Mouse (Mus musculus) neural tube, embryonic 13.5 days (tissue): ENCODE data around the gene Ralgps1. TPM values are rescaled to one million over a fixed set of nuclear protein-coding genes. Genes with fewer than 3 reads are reported as not detected.

Source experiments
- ATAC-seq: fragments of 200-750 bp; cut with Nextera tagmentation; 2 replicates; pipeline ENCODE4 v1.8.0; 2017; ENCODE audit warnings: low read depth, mild to moderate bottlenecking, moderate TSS enrichment, moderate library complexity
- H3K27ac ChIP-seq: fragments of 300-500 bp; sonication (generic); replicated peaks from 2 replicates; pipeline ENCODE4 v1.5.1; 2015; ENCODE audit warnings: moderate library complexity, mild to moderate bottlenecking, inconsistent platforms
- H3K27me3 ChIP-seq: fragments of 300-500 bp; sonication (generic); 2 replicates; pipeline ENCODE4 v1.6.1; 2015; ENCODE audit warnings: mild to moderate bottlenecking, inconsistent platforms
- H3K36me3 ChIP-seq: fragments of 300-500 bp; sonication (generic); 2 replicates; pipeline ENCODE4 v1.6.1; 2015; ENCODE audit warnings: mild to moderate bottlenecking, inconsistent platforms
- H3K4me1 ChIP-seq: fragments of 300-500 bp; sonication (generic); replicated peaks from 2 replicates; pipeline ENCODE4 v1.6.1; 2015; ENCODE audit warnings: inconsistent platforms
- H3K4me2 ChIP-seq: fragments of 300-500 bp; sonication (generic); 2 replicates; pipeline ENCODE4 v1.6.1; 2015; ENCODE audit warnings: inconsistent platforms, mild to moderate bottlenecking, moderate library complexity
- H3K4me3 ChIP-seq: fragments of 300-500 bp; sonication (generic); 2 replicates; pipeline ENCODE4 v1.5.1; 2015; ENCODE audit warnings: mild to moderate bottlenecking, inconsistent platforms
- H3K9ac ChIP-seq: fragments of 300-500 bp; sonication (generic); 2 replicates; pipeline ENCODE4 v1.6.1; 2015; ENCODE audit warnings: moderate library complexity, mild to moderate bottlenecking, inconsistent platforms
- H3K9me3 ChIP-seq: fragments of 300-500 bp; sonication (generic); 2 replicates; pipeline ENCODE4 v1.6.1; 2016; ENCODE audit warnings: inconsistent platforms
- WGBS: fragments of 180-500 bp; shearing (Covaris S2); methylation state at CpG from one replicate; pipeline ENCODE4 v1.1.7; 2015; 5-methylcytosine and 5-hydroxymethylcytosine counted together
- polyA plus RNA-seq: library from polyadenylated mRNA; unstranded; fragments of >200 nt; fragmentation: Nextera tagmentation; extraction: Ambion mirVana; gene quantifications from 2 replicates; pipeline ENCODE4 v1.2.1, GENCODE M21; 2015

The Ralgps1 gene
- polyA plus RNA-seq, 1 experiment from 2014 or later, result 33.2 TPM

GRCm38 (mm10) chr2:33188925-33189670 lies 182.2 kb downstream of the Ralgps1 start:
- Histone ChIP-seq H3K27ac (no peak overlapping the region), H3K36me3 (no peaks in the 10 kb centered on the region), H3K27me3 (no peaks in the 10 kb centered on the region), H3K9ac (no peak overlapping the region), H3K4me2 (no peak overlapping the region), H3K4me3 (no peak overlapping the region), H3K9me3 (no peaks in the 10 kb centered on the region), H3K4me1 (peaks cover 35% of the 10 kb centered on the region)
- no peak for ATAC-seq
- WGBS, result 74% methylated on average over 6 of the region's 6 CpGs

GRCm38 (mm10) chr2:33187874-33188273 lies 183.4 kb downstream of the Ralgps1 start:
- Histone ChIP-seq H3K4me3 (no peak overlapping the region), H3K9ac (no peak overlapping the region), H3K4me1 (peaks cover 35% of the 10 kb centered on the region), H3K4me2 (no peak overlapping the region), H3K27me3 (no peaks in the 10 kb centered on the region), H3K27ac (no peak overlapping the region), H3K9me3 (no peaks in the 10 kb centered on the region), H3K36me3 (no peaks in the 10 kb centered on the region)
- no peak for ATAC-seq
- 79% methylated on average over 2 of the region's 2 CpGs for WGBS

- Histone ChIP-seq H3K27ac (no peak overlapping the region), H3K27me3 (no peaks in the 10 kb centered on the region), H3K9ac (no peak overlapping the region), H3K36me3 (no peaks in the 10 kb centered on the region), H3K4me1 (peaks cover 35% of the 10 kb centered on the region), H3K4me2 (no peak overlapping the region), H3K9me3 (no peaks in the 10 kb centered on the region), H3K4me3 (no peak overlapping the region)
- no peak for ATAC-seq
- WGBS, result 73% methylated on average over 7 of the region's 7 CpGs
Measured at GRCm38 (mm10) chr2:33186505-33186904, 184.8 kb downstream of the Ralgps1 start.

GRCm38 (mm10) chr2:33185258-33185657 lies 186.0 kb downstream of the Ralgps1 start:
- Histone ChIP-seq H3K27me3 (no peaks in the 10 kb centered on the region), H3K4me3 (no peak overlapping the region), H3K4me2 (no peak overlapping the region), H3K9me3 (no peaks in the 10 kb centered on the region), H3K4me1 (peaks cover 34% of the 10 kb centered on the region), H3K27ac (no peak overlapping the region; the same call in 1 of the 2 replicates), H3K9ac (no peak overlapping the region), H3K36me3 (no peaks in the 10 kb centered on the region)
- WGBS, result 72% methylated on average over 7 of the region's 7 CpGs
- ATAC-seq, result no peak; the same call in 1 of the 2 replicates

GRCm38 (mm10) chr2:33184641-33185040 lies 186.6 kb downstream of the Ralgps1 start:
- 79% methylated on average over 10 of the region's 10 CpGs for WGBS

GRCm38 (mm10) chr2:33183321-33183720 lies 188.0 kb downstream of the Ralgps1 start:
- Histone ChIP-seq H3K27me3 (no peaks in the 10 kb centered on the region), H3K9me3 (no peaks in the 10 kb centered on the region), H3K4me2 (no peak overlapping the region), H3K9ac (no peak overlapping the region), H3K4me1 (peaks cover 45% of the 10 kb centered on the region), H3K36me3 (no peaks in the 10 kb centered on the region), H3K4me3 (no peak overlapping the region), H3K27ac (no peak overlapping the region)
- WGBS, result 89% methylated on average over 7 of the region's 7 CpGs
- ATAC-seq, result no peak

More at GRCm38 (mm10) chr2:33184641-33185040, 186.6 kb downstream of the Ralgps1 start:
- Histone ChIP-seq H3K36me3 (no peaks in the 10 kb centered on the region), H3K27me3 (no peaks in the 10 kb centered on the region), H3K27ac (no peak overlapping the region; the same call in 1 of the 2 replicates), H3K4me2 (no peak overlapping the region), H3K4me3 (no peak overlapping the region), H3K9me3 (no peaks in the 10 kb centered on the region), H3K4me1 (peaks cover 38% of the 10 kb centered on the region), H3K9ac (no peak overlapping the region)
- no peak for ATAC-seq

GRCm38 (mm10) chr2:33179930-33180630 lies 191.2 kb downstream of the Ralgps1 start:
- ATAC-seq, result no peak
- Histone ChIP-seq H3K9me3 (no peaks in the 10 kb centered on the region), H3K27me3 (no peaks in the 10 kb centered on the region), H3K27ac (peak overlapping the region; percentile 71), H3K36me3 (no peaks in the 10 kb centered on the region), H3K4me1 (peaks cover 42% of the 10 kb centered on the region), H3K4me3 (no peak overlapping the region), H3K4me2 (no peak overlapping the region), H3K9ac (no peak overlapping the region)
- WGBS, result 47% methylated on average over 16 of the region's 16 CpGs

- H3K4me3 ChIP-seq, result no peak overlapping the region
- H3K9ac ChIP-seq, result peak overlapping the region; percentile 38
- H3K27ac ChIP-seq, result peak overlapping the region; percentile 71
- WGBS, result 52% methylated on average over 14 of the region's 14 CpGs
- H3K27me3 ChIP-seq, result no peaks in the 10 kb centered on the region
- no peaks in the 10 kb centered on the region for H3K9me3 ChIP-seq
- H3K4me2 ChIP-seq, result no peak overlapping the region
- ATAC-seq, result peak; percentile 51; the same call in 1 of the 2 replicates
- peaks cover 42% of the 10 kb centered on the region for H3K4me1 ChIP-seq
- H3K36me3 ChIP-seq, result no peaks in the 10 kb centered on the region
Measured at GRCm38 (mm10) chr2:33179171-33179929, 191.9 kb downstream of the Ralgps1 start.

- no peak overlapping the region for H3K4me3 ChIP-seq
- H3K36me3 ChIP-seq, result peaks cover 5% of the 10 kb centered on the region; the same call in 1 of the 2 replicates
- 55% methylated on average over 11 of the region's 11 CpGs for WGBS
- H3K27ac ChIP-seq, result peak overlapping the region; percentile 71
- peak overlapping the region; percentile 22 for H3K9ac ChIP-seq
- no peaks in the 10 kb centered on the region for H3K27me3 ChIP-seq
- H3K4me1 ChIP-seq, result peaks cover 42% of the 10 kb centered on the region
- no peaks in the 10 kb centered on the region for H3K9me3 ChIP-seq
- peak; percentile 48 for ATAC-seq
- no peak overlapping the region for H3K4me2 ChIP-seq
Measured at GRCm38 (mm10) chr2:33178243-33178932, 192.9 kb downstream of the Ralgps1 start.

GRCm38 (mm10) chr2:33177443-33178242 lies 193.6 kb downstream of the Ralgps1 start:
- no peaks in the 10 kb centered on the region for H3K27me3 ChIP-seq
- 84% methylated on average over 12 of the region's 12 CpGs for WGBS
- no peak for ATAC-seq
- no peak overlapping the region for H3K4me3 ChIP-seq
- H3K27ac ChIP-seq, result peak overlapping the region; percentile 71; the same call in 1 of the 2 replicates
- no peaks in the 10 kb centered on the region for H3K9me3 ChIP-seq
- H3K4me1 ChIP-seq, result peaks cover 42% of the 10 kb centered on the region
- peaks cover 13% of the 10 kb centered on the region for H3K36me3 ChIP-seq
- 0 out of 2 replicates have a peak overlapping the region, but pooled peaks have one; percentile 22 for H3K9ac ChIP-seq
- no peak overlapping the region for H3K4me2 ChIP-seq

GRCm38 (mm10) chr2:33176921-33177320 lies 194.4 kb downstream of the Ralgps1 start:
- Histone ChIP-seq H3K4me1 (peaks cover 42% of the 10 kb centered on the region), H3K9ac (0 out of 2 replicates have a peak overlapping the region, but pooled peaks have one; percentile 1), H3K4me3 (no peak overlapping the region), H3K27ac (peak overlapping the region; percentile 0; the same call in 1 of the 2 replicates), H3K4me2 (no peak overlapping the region), H3K9me3 (no peaks in the 10 kb centered on the region), H3K27me3 (no peaks in the 10 kb centered on the region), H3K36me3 (peaks cover 19% of the 10 kb centered on the region)
- no peak for ATAC-seq
- 60% methylated on average over 2 of the region's 2 CpGs for WGBS
